Mouse (Mus musculus) testis, adult 2 months (tissue): Measurements from ENCODE around the gene Irak2. TPM values are rescaled to one million over a fixed set of nuclear protein-coding genes. Genes with fewer than 3 reads are reported as not detected.
"Not testable (repeated sequence)": the region's sequence is repeated elsewhere in the genome, so short reads cannot be mapped to it uniquely, and the experiment has no call there.

Experiments used
- H3K27ac ChIP-seq: fragments of 200-500 bp; 2 replicates; pipeline ENCODE4 v1.5.1; 2012; ENCODE audit warnings: low read depth, low read length; ENCODE audit not compliant: control insufficient read depth, insufficient read depth
- H3K27me3 ChIP-seq: fragments of 200-500 bp; 2 replicates; pipeline ENCODE4 v1.6.1; 2012; ENCODE audit warnings: mild to moderate bottlenecking, low read length, moderate library complexity; ENCODE audit not compliant: control insufficient read depth, insufficient read depth
- H3K36me3 ChIP-seq: fragments of 200-500 bp; 2 replicates; pipeline ENCODE4 v1.6.1; 2012; ENCODE audit warnings: mild to moderate bottlenecking, low read length; ENCODE audit not compliant: control insufficient read depth, insufficient read depth
- H3K4me1 ChIP-seq: fragments of 200-500 bp; 2 replicates; pipeline ENCODE4 v1.6.1; 2012; ENCODE audit warnings: low read length; ENCODE audit not compliant: control insufficient read depth, insufficient read depth
- H3K4me3 ChIP-seq: fragments of 200-500 bp; 2 replicates; pipeline ENCODE4 v1.5.1; 2012; ENCODE audit warnings: low read depth, mild to moderate bottlenecking, low read length, moderate library complexity, mixed read lengths; ENCODE audit not compliant: control insufficient read depth
- CTCF ChIP-seq: fragments of 200-500 bp; IDR thresholded peaks from 2 replicates; pipeline ENCODE4 v1.5.1; 2012; ENCODE audit warnings: low read depth, mild to moderate bottlenecking, inconsistent platforms, low read length, moderate library complexity; ENCODE audit not compliant: control insufficient read depth, insufficient read depth, insufficient replicate concordance
- POLR2A ChIP-seq: fragments of 200-500 bp; IDR thresholded peaks from 2 replicates; pipeline ENCODE4 v1.6.1; 2012; ENCODE audit warnings: low read depth, mild to moderate bottlenecking, inconsistent platforms, low read length, moderate library complexity; ENCODE audit not compliant: control insufficient read depth
- polyA plus RNA-seq: library from polyadenylated mRNA; depleted of rRNA; stranded (reverse); fragments of >200 nt; gene quantifications from 2 replicates; pipeline ENCODE4 v1.2.3, GENCODE M21; 2012

The Irak2 gene
- polyA plus RNA-seq, 1 experiment = 2.4 TPM

DNA sequence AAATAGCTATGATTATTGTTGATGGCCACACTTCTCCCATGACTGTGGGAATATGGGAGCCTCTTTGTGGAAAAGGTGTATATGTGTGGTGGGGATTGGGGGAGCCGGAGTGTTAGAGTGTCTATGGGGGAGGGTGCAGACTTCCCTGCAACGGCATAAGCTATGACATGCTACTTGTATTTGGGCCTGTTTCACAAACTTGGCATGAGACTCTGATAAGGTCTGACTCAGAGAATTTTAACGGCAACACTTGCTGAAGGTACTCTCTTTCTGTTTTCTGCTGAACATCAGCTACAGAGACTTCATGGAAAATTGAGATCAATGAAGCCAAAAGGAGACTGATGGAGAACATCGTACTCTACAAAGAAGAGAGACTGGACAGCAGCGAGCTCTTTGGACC is 55.1 kb downstream of the Irak2 start:
- H3K27ac ChIP-seq = no peak overlapping the region
- no peak overlapping the region for H3K4me3 ChIP-seq
- H3K27me3 ChIP-seq = no peaks in the 10 kb centered on the region
- no peak for TF ChIP-seq CTCF
- TF ChIP-seq POLR2A = no peak
- H3K36me3 ChIP-seq = no peaks in the 10 kb centered on the region
- peaks cover 23% of the 10 kb centered on the region for H3K4me1 ChIP-seq

DNA sequence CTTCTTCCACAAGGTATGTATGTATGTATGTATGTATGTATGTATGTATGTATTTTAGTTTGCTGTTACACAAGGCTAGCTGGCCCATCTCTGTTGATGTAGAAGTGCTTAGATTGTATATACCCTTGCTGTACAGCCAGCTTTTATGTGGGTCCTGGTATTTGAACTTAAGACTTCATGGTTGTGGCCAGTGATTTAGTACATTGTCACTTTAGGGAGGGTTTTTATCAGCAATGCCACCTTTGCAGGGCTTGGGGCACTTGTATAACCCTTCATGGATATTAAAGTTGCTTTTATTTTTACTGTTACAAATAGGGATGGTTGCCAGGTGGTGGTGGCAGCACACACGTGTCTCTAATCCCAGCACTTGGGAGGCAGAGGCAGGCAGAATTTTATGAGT is 56.9 kb downstream of the Irak2 start:
- peaks cover 19% of the 10 kb centered on the region for H3K4me1 ChIP-seq
- H3K27ac ChIP-seq = no peak overlapping the region
- TF ChIP-seq CTCF = no peak
- no peak for TF ChIP-seq POLR2A
- no peaks in the 10 kb centered on the region for H3K27me3 ChIP-seq
- H3K36me3 ChIP-seq = no peaks in the 10 kb centered on the region
- no peak overlapping the region for H3K4me3 ChIP-seq

- peak overlapping the region; percentile 87 for H3K27ac ChIP-seq
- no peak for TF ChIP-seq POLR2A
- TF ChIP-seq CTCF = no peak
- H3K4me3 ChIP-seq = peak overlapping the region; percentile 89; the same call in 1 of the 2 replicates
Measured at GRCm38 (mm10) chr6:113695766-113696355, 57.6 kb downstream of the Irak2 start.

DNA sequence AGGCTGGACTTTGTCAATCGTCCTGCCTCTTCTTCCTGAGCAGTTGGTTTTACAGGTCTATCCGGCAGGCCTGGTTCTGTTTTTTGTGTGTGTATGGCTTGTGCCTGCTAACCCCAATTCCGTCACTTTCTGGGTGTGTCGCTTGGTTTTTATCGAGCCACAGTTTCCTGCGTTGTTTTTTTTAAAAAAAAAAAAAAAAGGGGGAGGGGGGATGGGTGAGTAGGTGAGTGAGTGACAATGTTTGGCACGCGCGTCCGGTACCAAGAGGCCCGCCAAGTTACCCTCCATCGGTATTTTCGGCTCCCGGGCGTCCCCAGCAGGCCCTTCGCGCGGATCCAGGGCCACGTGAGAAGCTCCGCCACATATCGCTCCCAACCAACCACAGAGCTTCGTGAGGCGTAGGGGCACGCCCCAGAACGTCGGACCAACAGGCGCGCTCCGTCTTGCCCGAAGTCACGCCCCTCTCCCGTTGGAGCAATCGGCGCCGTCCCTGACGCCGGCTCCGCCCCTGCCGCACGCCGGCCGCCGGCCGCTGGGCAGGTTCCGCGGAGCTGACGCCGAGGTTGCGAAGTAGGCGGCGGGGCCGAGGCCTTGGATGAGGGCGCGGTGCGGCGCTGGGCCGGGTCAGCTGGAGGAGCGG is 58.4 kb downstream of the Irak2 start, which contains the start of gene Tatdn2:
Gene Tatdn2 (plus strand): TSS at position 469 of the 640 bp plus-strand sequence.
- peaks cover 13% of the 10 kb centered on the region for H3K4me1 ChIP-seq
- peaks cover 2% of the 10 kb centered on the region; the same call in 1 of the 2 replicates for H3K36me3 ChIP-seq
- H3K27me3 ChIP-seq = no peaks in the 10 kb centered on the region
- H3K27ac ChIP-seq = peak within 1 kb of the TSS; percentile 97
- TF ChIP-seq POLR2A (peak; percentile 71), CTCF (no peak)
- H3K4me3 ChIP-seq = peak within 1 kb of the TSS; percentile 89

More at GRCm38 (mm10) chr6:113695766-113696355, 57.6 kb downstream of the Irak2 start:
- H3K27me3 ChIP-seq = no peaks in the 10 kb centered on the region
- no peaks in the 10 kb centered on the region for H3K36me3 ChIP-seq
- H3K4me1 ChIP-seq = peaks cover 15% of the 10 kb centered on the region

GRCm38 (mm10) chr6:113697222-113698205 is 59.2 kb downstream of the Irak2 start:
- H3K27ac ChIP-seq = peak overlapping the region; percentile 97
- H3K4me1 ChIP-seq = peaks cover 13% of the 10 kb centered on the region
- peaks cover 2% of the 10 kb centered on the region; the same call in 1 of the 2 replicates for H3K36me3 ChIP-seq
- peak overlapping the region; percentile 89 for H3K4me3 ChIP-seq
- H3K27me3 ChIP-seq = no peaks in the 10 kb centered on the region
- TF ChIP-seq POLR2A (no peak; the same call in 1 of the 2 replicates), CTCF (no peak)

DNA sequence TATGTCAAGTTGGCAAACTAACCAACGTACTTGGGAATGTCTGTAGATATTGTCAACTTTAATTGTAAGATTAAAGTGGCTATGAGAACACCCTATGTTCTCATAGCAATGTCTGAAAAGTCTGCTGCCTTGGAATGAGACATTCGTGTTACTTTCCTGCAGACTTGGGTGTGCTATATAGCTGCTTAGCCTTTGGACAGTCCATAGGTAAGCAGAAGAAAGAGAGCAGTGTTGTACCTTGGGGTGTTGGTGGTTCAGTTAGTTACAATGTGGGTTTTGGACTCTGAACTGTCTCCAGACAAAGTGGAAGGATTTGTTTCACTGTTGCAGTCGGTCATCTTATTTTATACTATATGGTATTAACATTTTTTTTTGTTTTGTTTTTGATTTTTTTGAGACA is 74.5 kb downstream of the Irak2 start:
- no peak overlapping the region for H3K4me3 ChIP-seq
- no peaks in the 10 kb centered on the region for H3K4me1 ChIP-seq
- H3K27ac ChIP-seq = no peak overlapping the region
- TF ChIP-seq CTCF (no peak), POLR2A (no peak)
- no peaks in the 10 kb centered on the region for H3K27me3 ChIP-seq
- H3K36me3 ChIP-seq = peaks cover 6% of the 10 kb centered on the region

DNA sequence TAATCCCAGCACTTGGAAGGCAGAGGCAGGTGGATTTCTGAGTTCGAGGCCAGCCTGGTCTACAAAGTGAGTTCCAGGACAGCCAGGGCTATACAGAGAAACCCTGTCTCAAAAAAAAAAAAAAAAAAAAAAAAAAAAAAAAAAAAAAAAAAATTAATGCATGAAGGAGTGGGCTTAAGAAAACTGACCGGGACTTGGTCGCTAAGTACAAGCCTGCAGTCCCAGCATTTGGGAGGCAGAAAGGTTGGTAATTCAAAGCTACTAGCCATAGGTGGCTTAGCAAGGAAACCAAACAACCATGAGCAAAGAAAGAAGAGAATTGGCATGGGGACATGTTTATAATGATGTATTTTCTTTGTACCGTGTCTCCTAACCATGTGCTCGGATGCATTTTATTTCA is 75.1 kb downstream of the Irak2 start:
- not testable (repeated sequence) for H3K36me3 ChIP-seq, H3K27ac ChIP-seq, H3K27me3 ChIP-seq, H3K4me3 ChIP-seq, H3K4me1 ChIP-seq
